Mouse (Mus musculus) midbrain, embryonic 11.5 days (tissue): Measurements from ENCODE around the gene Mlh1. TPM values are rescaled to one million over a fixed set of nuclear protein-coding genes. Genes with fewer than 3 reads are reported as not detected.

Source experiments
- polyA plus RNA-seq: library from polyadenylated mRNA; unstranded; fragments of >200 nt; fragmentation: Nextera tagmentation; extraction: Ambion mirVana; gene quantifications from 2 replicates; pipeline ENCODE4 v1.2.1, GENCODE M21; 2014

Mlh1 gene
- polyA plus RNA-seq, 1 experiment from 2014 or later: 55.4 TPM

Other genes starting within 250 kb of the Mlh1 start
- 1.9 and 2.1 TPM in 2 replicates for gene Ccrl2, start 214.3 kb downstream of the Mlh1 start, polyA plus RNA-seq
- gene Lrrfip2, start 154.2 kb downstream of the Mlh1 start, polyA plus RNA-seq: 46.3 and 49.9 TPM in 2 replicates
- gene Epm2aip1, start 138 bp upstream of the Mlh1 start, polyA plus RNA-seq: 42.3 and 50.4 TPM in 2 replicates
- 0.26 and 0.37 TPM in 2 replicates for gene Trank1, start 39.9 kb upstream of the Mlh1 start, polyA plus RNA-seq
- 0.18 and 0.28 TPM in 2 replicates for gene Dclk3, start 167.3 kb upstream of the Mlh1 start, polyA plus RNA-seq